Mouse (Mus musculus) embryonic facial prominence, embryonic 14.5 days (tissue): ENCODE data around the gene Galp. TPM values are rescaled to one million over a fixed set of nuclear protein-coding genes. Genes with fewer than 3 reads are reported as not detected.

Experiments used
- ATAC-seq: fragments of 200-750 bp; cut with Nextera tagmentation; 2 replicates; pipeline ENCODE4 v1.8.0; 2017; ENCODE audit warnings: low read depth, moderate number of reproducible peaks, moderate TSS enrichment
- DNase-seq: peaks from one replicate; pipeline ENCODE4 v3.0.0-alpha.2; 2015; ENCODE audit warnings: low spot score
- H3K27ac ChIP-seq: fragments of 300-500 bp; sonication (generic); replicated peaks from 2 replicates; pipeline ENCODE4 v1.5.1; 2014; ENCODE audit warnings: low read depth, mild to moderate bottlenecking, low read length, moderate library complexity
- H3K27me3 ChIP-seq: fragments of 300-500 bp; sonication (generic); replicated peaks from 2 replicates; pipeline ENCODE4 v1.6.1; 2014; ENCODE audit warnings: low read length; ENCODE audit not compliant: control insufficient read depth, insufficient read depth
- H3K36me3 ChIP-seq: fragments of 300-500 bp; sonication (generic); 2 replicates; pipeline ENCODE4 v1.6.1; 2014; ENCODE audit warnings: low read length, mixed read lengths; ENCODE audit not compliant: control insufficient read depth, insufficient read depth
- H3K4me1 ChIP-seq: fragments of 300-500 bp; sonication (generic); 2 replicates; pipeline ENCODE4 v1.6.1; 2014; ENCODE audit warnings: antibody characterized with exemption, low read length; ENCODE audit not compliant: control insufficient read depth, insufficient read depth
- H3K4me2 ChIP-seq: fragments of 300-500 bp; sonication (generic); 2 replicates; pipeline ENCODE4 v1.6.1; 2014; ENCODE audit warnings: low read depth, mild to moderate bottlenecking, low read length, moderate library complexity, mixed read lengths
- H3K4me3 ChIP-seq: fragments of 300-500 bp; sonication (generic); 2 replicates; pipeline ENCODE4 v1.5.1; 2014; ENCODE audit warnings: low read depth, mild to moderate bottlenecking, low read length
- H3K9ac ChIP-seq: fragments of 300-500 bp; sonication (generic); 2 replicates; pipeline ENCODE4 v1.6.1; 2014; ENCODE audit warnings: low read depth, mild to moderate bottlenecking, low read length, moderate library complexity, mixed read lengths
- H3K9me3 ChIP-seq: fragments of 300-500 bp; sonication (generic); 2 replicates; pipeline ENCODE4 v1.6.1; 2016; ENCODE audit warnings: low read length; ENCODE audit not compliant: control insufficient read depth
- WGBS: fragments of 180-500 bp; shearing (Covaris S2); extraction: QIAGEN DNeasy Blood & Tissue Kit; methylation state at CpG from one replicate; pipeline ENCODE4 v1.1.7; 2014; 5-methylcytosine and 5-hydroxymethylcytosine counted together
- polyA plus RNA-seq: library from polyadenylated mRNA; unstranded; fragments of >200 nt; fragmentation: Nextera tagmentation; extraction: Ambion mirVana; gene quantifications from 2 replicates; pipeline ENCODE4 v1.2.1, GENCODE M21; 2014

Gene Galp
- polyA plus RNA-seq, result not detected in 2 replicates

GRCm38 (mm10) chr7:6196790-6197189 is at the start of gene Galp:
Gene Galp (plus strand): TSS chr7:6197090.
- Histone ChIP-seq H3K27ac (no peak within 1 kb of the TSS), H3K4me3 (no peak within 1 kb of the TSS), H3K4me2 (no peak within 1 kb of the TSS), H3K9ac (no peak within 1 kb of the TSS), H3K4me1 (no peaks in the 10 kb centered on the region), H3K36me3 (no peaks in the 10 kb centered on the region), H3K9me3 (peaks cover 5% of the 10 kb centered on the region; the same call in 1 of the 2 replicates), H3K27me3 (no peaks in the 10 kb centered on the region)
- no peak for ATAC-seq
- DNase-seq, result no peak
- 70% methylated on average over 3 of the region's 3 CpGs for WGBS

DNA sequence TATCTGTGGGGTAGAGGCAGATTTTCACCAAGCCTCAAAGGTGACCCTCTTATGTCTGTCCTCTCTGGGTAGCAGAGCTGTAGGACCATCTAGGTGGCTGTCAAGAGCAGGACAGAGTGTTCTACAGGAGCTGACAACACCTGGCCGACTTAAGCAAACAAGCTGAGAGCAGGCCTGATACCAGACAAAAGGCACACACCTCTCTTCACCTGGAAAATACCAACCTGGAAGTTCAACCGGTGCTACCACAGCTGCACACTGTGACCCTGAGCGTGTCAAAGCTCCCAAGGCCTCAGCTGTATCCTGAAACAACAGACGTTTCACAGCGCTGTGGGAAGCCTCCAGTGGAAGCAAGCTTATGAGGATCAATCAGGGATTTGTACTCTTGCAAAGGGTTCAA is 49.2 kb upstream of the Galp start:
- Histone ChIP-seq H3K9me3 (no peaks in the 10 kb centered on the region), H3K27me3 (no peaks in the 10 kb centered on the region), H3K4me3 (no peak overlapping the region), H3K36me3 (no peaks in the 10 kb centered on the region), H3K9ac (no peak overlapping the region), H3K27ac (no peak overlapping the region; the same call in 1 of the 2 replicates), H3K4me2 (no peak overlapping the region), H3K4me1 (peaks cover 4% of the 10 kb centered on the region; the same call in 1 of the 2 replicates)
- DNase-seq, result no peak
- no peak for ATAC-seq
- 75% methylated on average over 5 of the region's 5 CpGs for WGBS

DNA sequence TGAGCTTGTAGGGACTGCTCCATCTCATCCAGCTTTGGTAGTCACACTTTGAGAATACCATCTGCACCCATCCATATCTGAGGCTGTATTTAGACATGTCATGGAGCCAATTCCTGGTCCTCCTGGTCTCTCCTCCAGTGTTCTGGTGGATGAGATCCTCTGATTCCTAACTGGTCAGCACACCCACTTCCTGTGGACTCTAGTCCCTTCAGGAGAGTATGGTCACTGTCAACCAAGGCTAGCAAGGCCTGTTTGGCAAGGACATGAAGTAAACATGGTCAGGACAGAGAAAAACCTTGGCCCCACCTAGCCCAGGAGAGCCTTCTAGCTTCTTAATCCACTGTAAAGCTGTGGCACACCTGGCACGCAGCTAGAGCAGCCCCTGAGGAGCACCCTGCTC is 45.6 kb upstream of the Galp start:
- Histone ChIP-seq H3K4me3 (no peak overlapping the region), H3K9ac (no peak overlapping the region), H3K4me1 (peaks cover 6% of the 10 kb centered on the region; the same call in 1 of the 2 replicates), H3K27ac (no peak overlapping the region), H3K36me3 (no peaks in the 10 kb centered on the region), H3K4me2 (no peak overlapping the region), H3K9me3 (no peaks in the 10 kb centered on the region), H3K27me3 (no peaks in the 10 kb centered on the region)
- ATAC-seq, result no peak
- WGBS, result 100% methylated on average over 1 of the region's 1 CpGs
- no peak for DNase-seq

DNA sequence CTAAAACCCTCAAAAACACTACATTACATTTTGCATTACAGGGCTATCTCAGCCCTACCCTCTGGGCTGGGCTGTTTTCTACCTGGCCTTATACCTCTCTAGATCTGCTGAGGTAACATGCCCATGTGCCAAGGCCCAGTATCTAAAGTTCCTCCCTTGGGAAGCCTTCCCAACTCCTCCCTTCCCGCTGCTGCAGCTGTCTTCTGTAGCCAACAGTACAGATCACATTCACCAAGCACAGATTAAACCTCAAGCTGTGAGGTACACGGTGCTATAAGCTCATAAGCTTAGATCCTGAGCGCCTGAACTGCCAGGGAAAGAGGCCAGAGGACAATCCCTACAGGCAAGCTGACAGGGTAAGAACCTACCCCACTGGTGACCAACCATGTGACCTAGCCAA is 44.9 kb upstream of the Galp start:
- ATAC-seq, result no peak
- H3K4me3 ChIP-seq, result no peak overlapping the region
- H3K27me3 ChIP-seq, result no peaks in the 10 kb centered on the region
- H3K9ac ChIP-seq, result no peak overlapping the region
- no peaks in the 10 kb centered on the region for H3K9me3 ChIP-seq
- no peak overlapping the region for H3K27ac ChIP-seq
- WGBS, result 82% methylated on average over 3 of the region's 3 CpGs
- DNase-seq, result no peak
- no peaks in the 10 kb centered on the region for H3K36me3 ChIP-seq
- H3K4me2 ChIP-seq, result no peak overlapping the region
- H3K4me1 ChIP-seq, result peaks cover 13% of the 10 kb centered on the region; the same call in 1 of the 2 replicates

GRCm38 (mm10) chr7:6153131-6153530 is 43.8 kb upstream of the Galp start:
- 93% methylated on average over 3 of the region's 3 CpGs for WGBS
- no peak overlapping the region for H3K4me3 ChIP-seq
- H3K4me2 ChIP-seq, result no peak overlapping the region
- H3K4me1 ChIP-seq, result peaks cover 14% of the 10 kb centered on the region; the same call in 1 of the 2 replicates
- no peaks in the 10 kb centered on the region for H3K36me3 ChIP-seq
- no peak for ATAC-seq
- H3K27me3 ChIP-seq, result no peaks in the 10 kb centered on the region
- DNase-seq, result no peak
- no peak overlapping the region for H3K9ac ChIP-seq
- H3K9me3 ChIP-seq, result no peaks in the 10 kb centered on the region
- no peak overlapping the region for H3K27ac ChIP-seq

DNA sequence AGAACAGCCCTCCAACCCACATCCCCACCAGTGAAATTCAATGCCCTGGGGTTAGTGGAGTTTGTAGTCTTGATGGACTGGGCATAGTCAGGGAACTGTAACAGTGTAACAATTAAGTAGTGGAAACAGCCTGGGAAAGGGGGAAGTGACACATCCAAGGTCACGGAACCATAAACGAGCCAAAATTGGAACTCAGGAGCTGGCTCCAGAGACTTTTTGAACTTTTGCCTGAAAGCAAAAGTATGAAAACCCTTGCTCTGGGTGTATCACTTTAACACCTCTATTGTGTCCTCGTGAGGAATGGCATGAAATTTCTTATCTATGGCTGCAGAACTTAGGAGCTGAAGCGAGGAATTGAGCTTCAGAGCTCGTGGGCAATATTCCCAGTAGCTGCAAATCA is 42.7 kb upstream of the Galp start:
- peak overlapping the region; percentile 90 for H3K4me3 ChIP-seq
- no peaks in the 10 kb centered on the region for H3K9me3 ChIP-seq
- peak overlapping the region; percentile 94 for H3K4me2 ChIP-seq
- no peak for DNase-seq
- no peak for ATAC-seq
- H3K27ac ChIP-seq, result no peak overlapping the region
- 75% methylated on average over 5 of the region's 5 CpGs for WGBS
- H3K9ac ChIP-seq, result peak overlapping the region; percentile 89
- peaks cover 14% of the 10 kb centered on the region; the same call in 1 of the 2 replicates for H3K4me1 ChIP-seq
- no peaks in the 10 kb centered on the region for H3K27me3 ChIP-seq
- H3K36me3 ChIP-seq, result no peaks in the 10 kb centered on the region

DNA sequence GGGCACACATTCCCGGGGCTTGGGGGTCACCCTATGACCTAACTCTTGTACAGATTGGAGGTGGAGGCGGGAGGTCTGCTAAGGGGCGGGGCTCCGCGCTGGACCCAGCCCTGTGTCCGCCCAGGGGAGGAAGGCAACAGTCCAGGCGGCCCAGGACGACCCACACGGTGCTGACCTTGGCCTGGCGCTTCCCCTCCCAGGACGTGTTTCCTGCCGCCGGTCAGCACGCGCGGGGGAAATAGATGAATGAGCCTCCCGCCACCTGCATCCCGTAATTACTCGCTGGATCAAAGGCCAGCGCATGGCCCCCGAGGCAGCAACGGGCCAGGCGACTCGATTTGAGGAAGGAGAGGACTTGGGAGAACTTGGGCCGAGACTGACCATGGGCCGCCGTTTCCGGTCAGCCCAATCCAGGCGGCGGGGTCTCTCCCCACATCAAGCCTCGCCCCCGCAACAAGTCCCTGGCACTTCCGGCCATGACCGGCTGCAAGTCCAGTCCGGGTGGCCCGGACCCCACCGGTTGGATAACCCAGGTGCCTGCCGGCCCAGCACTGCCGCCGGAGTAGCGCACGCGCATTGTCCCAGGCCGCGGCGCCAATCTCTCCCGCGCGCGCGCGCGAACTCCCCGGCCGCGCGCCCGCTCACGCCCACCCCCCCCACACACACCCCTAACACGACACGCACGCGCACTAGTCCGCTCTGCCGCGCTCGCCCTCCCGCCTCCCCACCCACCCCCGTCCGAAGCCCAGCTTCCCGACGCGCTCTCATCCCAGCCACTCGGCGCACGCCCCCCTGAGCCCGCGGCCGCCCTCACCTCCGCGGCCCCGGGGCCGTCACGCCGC is 41.6 kb upstream of the Galp start:
- H3K9me3 ChIP-seq, result no peaks in the 10 kb centered on the region
- H3K4me1 ChIP-seq, result peaks cover 14% of the 10 kb centered on the region; the same call in 1 of the 2 replicates
- ATAC-seq (peak; percentile 73), DNase-seq (peak; percentile 93)
- peak overlapping the region; percentile 91 for H3K27ac ChIP-seq
- 2% methylated on average over 20 of the region's 85 CpGs for WGBS
- H3K4me3 ChIP-seq, result peak overlapping the region; percentile 90
- H3K4me2 ChIP-seq, result peak overlapping the region; percentile 94
- H3K27me3 ChIP-seq, result no peaks in the 10 kb centered on the region
- no peaks in the 10 kb centered on the region for H3K36me3 ChIP-seq
- H3K9ac ChIP-seq, result peak overlapping the region; percentile 89

- Histone ChIP-seq H3K9ac (peak within 1 kb of the TSS; percentile 89), H3K9me3 (no peaks in the 10 kb centered on the region), H3K4me3 (peak within 1 kb of the TSS; percentile 90), H3K36me3 (no peaks in the 10 kb centered on the region), H3K4me1 (peaks cover 14% of the 10 kb centered on the region; the same call in 1 of the 2 replicates), H3K4me2 (peak within 1 kb of the TSS; percentile 94), H3K27me3 (no peaks in the 10 kb centered on the region), H3K27ac (peak within 1 kb of the TSS; percentile 91)
- ATAC-seq, result peak; percentile 98
- 0% methylated on average over 32 of the region's 54 CpGs for WGBS
- peak; percentile 99 for DNase-seq
Measured at GRCm38 (mm10) chr7:6155901-6156411, 40.9 kb upstream of the Galp start, which contains the start of gene Zfp787. Gene Zfp787 (minus strand): TSS chr7:6155997.
